Mouse (Mus musculus): ENCODE data around the gene Il1a.

Gene Il1a

DNA sequence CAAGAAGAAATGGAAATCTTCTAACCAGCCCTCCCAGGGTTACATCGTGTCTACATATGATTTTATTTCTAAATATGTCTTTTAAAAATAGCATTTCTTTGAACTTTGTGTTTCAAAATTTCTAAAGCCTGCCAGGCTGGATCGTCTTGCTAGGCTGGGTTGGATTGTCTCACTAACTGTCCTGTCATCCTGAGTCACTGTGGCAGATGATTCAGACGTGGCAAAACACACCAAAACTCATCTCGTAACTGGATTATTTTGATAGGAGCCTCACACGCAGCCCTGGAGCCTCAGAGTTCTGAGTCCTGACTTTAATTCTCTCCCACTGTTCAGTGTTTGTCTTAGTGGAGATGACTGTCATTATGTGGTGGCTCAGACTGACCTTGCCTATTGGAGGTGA, 46.7 kb downstream of the Il1a start:
- DNase-seq (ENCODE audit: low spot score in 2 of 2), result no peak

DNA sequence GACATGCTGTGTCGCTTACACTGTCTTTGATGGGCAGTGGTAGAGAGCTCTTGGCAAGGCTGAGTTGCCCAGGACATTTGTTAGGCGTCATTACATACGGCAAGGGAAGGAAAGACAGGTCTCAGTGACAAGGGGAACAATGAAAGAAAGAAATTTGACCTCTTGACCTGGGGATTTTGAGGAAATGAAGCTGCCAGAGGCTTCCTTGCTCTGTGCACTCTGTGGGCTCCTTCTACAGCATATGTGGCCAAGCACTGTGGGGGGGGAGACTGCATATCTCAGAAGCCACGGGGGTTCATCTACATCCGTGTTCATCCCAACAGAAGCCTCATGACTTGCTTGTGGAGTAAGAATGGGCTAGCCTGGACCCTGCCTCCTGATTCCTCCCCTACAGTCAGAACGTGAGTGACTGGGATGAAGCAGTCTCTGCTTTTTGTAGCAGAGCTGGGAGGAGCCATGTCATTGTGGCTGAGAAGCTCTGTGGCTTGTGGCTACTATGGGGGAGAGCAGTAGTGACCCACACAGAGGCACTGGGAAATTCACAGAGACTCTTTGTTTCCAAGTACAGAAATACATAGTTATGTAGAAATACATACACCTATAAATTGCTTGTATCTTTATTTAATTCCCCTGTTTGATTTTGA, 48.5 kb downstream of the Il1a start:
- no peak for DNase-seq (ENCODE audit: low spot score in 2 of 2)

DNA sequence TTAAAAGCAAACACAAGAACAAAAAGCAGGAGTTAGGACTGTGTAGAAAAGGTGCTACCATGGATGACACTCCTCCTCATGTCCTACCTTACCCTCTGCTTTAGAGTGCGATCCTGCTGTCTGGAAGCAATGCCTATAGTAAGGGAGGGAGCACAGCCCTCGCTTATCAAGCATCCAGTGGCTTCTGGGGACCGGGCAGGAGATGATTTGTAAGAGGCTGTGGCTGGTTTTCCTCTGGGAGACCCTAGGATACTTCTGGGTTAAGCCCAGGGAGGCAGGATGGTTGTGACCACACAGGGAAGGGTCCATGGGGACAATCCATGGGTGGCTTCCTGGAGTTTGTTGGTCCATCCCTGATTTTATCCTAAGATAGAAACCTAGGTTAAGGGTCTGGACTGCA, 49.1 kb downstream of the Il1a start:
- DNase-seq (ENCODE audit: low spot score in 2 of 2), result no peak

- DNase-seq (ENCODE audit: low spot score in 2 of 2), result peak in 1 of 2 experiments; percentile 63
Measured at GRCm38 (mm10) chr2:129258475-129259211, 51.1 kb downstream of the Il1a start.

DNA sequence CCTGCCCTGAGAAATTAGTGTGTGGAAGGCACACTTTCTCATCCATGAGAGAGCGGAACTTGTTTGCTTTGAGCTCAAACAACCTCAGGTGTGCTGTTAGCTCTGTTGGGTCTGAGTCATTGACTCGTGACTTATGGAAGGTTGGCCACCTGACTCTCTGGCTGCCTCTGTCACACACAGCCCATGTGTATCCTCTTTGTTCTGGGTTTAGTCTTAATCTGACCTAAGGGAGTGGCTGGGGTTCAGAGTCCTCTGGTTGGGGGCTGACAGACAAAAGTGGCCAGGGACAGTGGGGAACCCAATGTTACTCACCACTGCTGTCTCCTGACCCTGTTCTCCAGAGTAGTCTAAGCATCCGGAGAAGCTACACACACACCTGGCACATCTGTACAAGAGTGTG, 51.7 kb downstream of the Il1a start:
- DNase-seq (ENCODE audit: low spot score in 2 of 2), result no peak

DNA sequence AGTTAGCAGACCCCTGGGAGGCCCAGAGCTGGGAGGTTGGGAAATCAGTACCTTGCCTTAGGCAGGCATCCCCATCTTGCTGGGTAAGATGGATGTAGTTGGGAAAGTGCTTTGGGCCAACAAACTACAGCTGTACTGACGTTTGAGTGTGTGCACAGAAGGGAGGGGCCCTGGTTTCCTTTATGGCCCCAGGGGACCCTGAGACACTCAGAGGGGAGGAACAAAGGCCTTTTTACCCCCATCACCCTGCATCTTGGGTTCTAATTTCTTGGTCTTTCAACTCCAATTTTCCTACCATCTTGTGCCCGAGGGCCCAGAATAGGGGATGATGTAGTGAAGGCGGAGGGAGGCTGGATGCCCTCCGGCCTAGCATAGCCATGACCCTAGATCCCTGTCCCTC, 53.8 kb downstream of the Il1a start:
- no peak for DNase-seq (ENCODE audit: low spot score in 2 of 2)

DNA sequence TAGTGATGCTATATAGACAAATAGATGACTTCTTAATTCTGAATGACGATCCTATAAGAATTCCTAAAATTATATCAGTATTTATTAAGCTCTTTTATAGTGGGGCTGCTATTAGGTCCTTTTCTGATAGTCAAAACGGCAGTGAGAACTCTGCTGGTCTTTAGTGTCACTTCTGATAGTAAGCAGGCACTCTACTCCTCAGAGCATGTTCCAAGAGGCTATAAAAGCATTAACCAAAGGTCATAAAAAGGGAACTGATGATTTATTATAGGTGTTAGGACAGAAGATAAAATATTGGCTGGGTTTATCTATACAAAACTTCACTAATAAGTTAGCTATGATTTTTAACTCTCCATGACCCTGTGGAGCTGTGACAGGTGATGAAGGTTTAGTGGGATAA, 55.7 kb downstream of the Il1a start:
- no peak for DNase-seq (ENCODE audit: low spot score in 2 of 2)

- no peak for DNase-seq (ENCODE audit: low spot score in 2 of 2)
Measured at GRCm38 (mm10) chr2:129253631-129253970, 56.2 kb downstream of the Il1a start.

DNA sequence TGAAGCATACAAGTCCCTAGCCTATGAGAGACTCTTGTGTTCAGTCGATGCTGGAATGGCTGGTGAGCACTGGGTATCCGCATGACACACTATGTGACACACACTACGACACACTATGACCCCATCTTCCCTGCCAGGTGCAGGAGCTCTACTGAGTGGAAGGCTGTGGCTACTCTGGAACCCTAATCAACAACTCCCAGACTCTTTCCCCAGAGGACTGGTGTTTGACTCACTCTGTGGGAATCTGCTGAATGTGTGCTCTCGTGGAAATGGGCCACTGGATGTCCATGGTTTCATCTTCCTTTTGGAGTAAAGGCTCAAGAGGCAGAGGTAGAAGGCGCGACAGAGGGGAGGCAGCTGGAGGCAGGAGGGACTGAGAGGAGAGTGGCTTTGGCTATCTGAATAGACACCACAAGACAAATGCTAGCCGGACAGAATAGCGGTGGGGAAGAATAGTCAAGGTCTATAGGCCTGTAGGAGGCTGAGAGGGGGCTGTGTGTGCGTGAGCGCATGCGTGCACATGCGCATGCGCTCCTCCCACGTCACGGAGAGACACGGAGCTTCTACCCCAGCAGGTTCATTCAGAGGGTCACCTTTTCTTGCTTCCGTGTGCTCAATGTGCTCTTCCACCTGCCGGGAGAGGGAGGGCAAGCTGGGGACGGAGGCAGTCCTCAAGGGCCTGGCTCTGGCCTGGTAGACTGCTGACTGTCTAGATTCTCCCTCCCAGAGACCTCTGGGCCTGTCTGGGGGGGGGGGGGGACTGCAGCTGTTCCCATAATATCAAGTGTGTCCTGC, 56.7 kb downstream of the Il1a start:
- DNase-seq (ENCODE audit: low spot score in 2 of 2), result no peak
